1 mouse cellular context compared by ENCODE assay signal in the genomic region with DNA sequence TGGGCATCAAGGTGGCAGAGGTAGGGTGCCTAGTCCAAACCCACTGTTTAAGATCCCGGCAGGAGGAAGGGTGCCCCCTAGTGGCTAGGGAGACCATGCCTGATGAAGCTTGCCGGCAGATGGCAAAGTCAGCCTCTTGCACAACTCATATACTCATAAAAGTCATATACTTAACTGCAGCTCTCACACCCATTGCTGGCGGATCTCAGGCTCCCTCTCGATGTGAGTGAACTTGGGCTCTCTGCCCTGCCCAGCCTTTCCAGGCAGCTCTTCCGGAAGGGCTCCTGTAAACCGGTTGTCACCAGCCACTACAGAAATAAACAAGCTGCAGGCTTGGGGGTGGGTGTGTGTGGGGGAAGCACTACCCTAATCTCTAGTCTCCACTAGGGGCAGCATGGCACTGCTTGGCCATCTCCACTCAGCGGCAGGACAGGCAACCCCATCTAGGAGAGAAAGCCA.
A peak's percentile ranks its signal among the peaks of the same experiment; 100 is the strongest.
TF ChIP-seq lines count a peak whose summit lies in the region.

No protein-coding gene starts in this region.

TF ChIP-seq in myocyte, 11 proteins besides CTCF, POLR2A, EP300 and RAD21:
- TF ChIP-seq MYOD1 (IDR thresholded peaks at IDR 0.05; ENCODE audit: control insufficient read depth in 1 of 3, insufficient read length in 2 of 3, low read depth in 2 of 3) (no peak), CEBPB (IDR thresholded peaks at IDR 0.05; ENCODE audit: insufficient read depth, poor library complexity, severe bottlenecking) (peak; percentile 84)
